Mouse (Mus musculus) T-helper 17 cell (primary cell): ENCODE results near the gene Gm3676.
"Not testable (repeated sequence)": the region's sequence is repeated elsewhere in the genome, so short reads cannot be mapped to it uniquely, and the experiment has no call there.

Source experiments
- in situ Hi-C, 2 experiments: fragments of 300-600 bp; cut with MboI, MseI; formaldehyde crosslinking; loops; 1 replicate in 1 of 2; 2 replicates in 1 of 2; pipeline ENCODE4 v1.15.1; 2025; ENCODE audit warnings: high pct_unique_total_duplicates in 2 of 2

The Gm3676 gene

GRCm38 (mm10) chr14:41646387-41646786 is at the start of gene Gm3676:
Gm3676 (minus strand) TSS chr14:41646487.
- in situ Hi-C loops: loop anchor here (10.0 to 25.0 kb wide), 3 partner anchors 116 to 1148 kb away; partner anchors contain the start of genes Gm10377 (in 1 of the 2), Gm3573 (in 1 of the 2), Gm47189 (in 1 of the 2) and Gm7929 (in 1 of the 2)

- in situ Hi-C loops: loop anchor here (10.0 to 25.0 kb wide), 3 partner anchors 114 to 1147 kb away; partner anchors contain the start of genes Gm10377 (in 1 of the 2), Gm3573 (in 1 of the 2), Gm47189 (in 1 of the 2) and Gm7929 (in 1 of the 2)
Measured at GRCm38 (mm10) chr14:41648176-41648575, 1.9 kb upstream of the Gm3676 start.

GRCm38 (mm10) chr14:41630144-41630543 is 16.1 kb downstream of the Gm3676 start:
- in situ Hi-C loops: loop anchor here (10.0 to 25.0 kb wide), 4 partner anchors 132 to 1375 kb away; partner anchors contain the start of genes Gm3573 (in 1 of the 2), Gm47189 (in 1 of the 2) and Gm7929 (in 1 of the 2)

GRCm38 (mm10) chr14:41624512-41624911 is 21.8 kb downstream of the Gm3676 start, which contains the start of gene Gm3072:
Gm3072 (minus strand) TSS chr14:41624612.
- in situ Hi-C loops: loop anchor here (5.0 kb wide), 1 partner anchor 1953 kb away; the partner anchor contains the start of gene Gm17654 (in 2 of the 2)

GRCm38 (mm10) chr14:41622535-41622934 is 23.8 kb downstream of the Gm3676 start:
- in situ Hi-C loops: loop anchor here (5.0 kb wide), 1 partner anchor 1955 kb away; the partner anchor contains the start of gene Gm17654 (in 2 of the 2)

GRCm38 (mm10) chr14:41610690-41611089 is 35.6 kb downstream of the Gm3676 start:
- in situ Hi-C loops: loop anchor here in 1 of 2 experiments (5.0 kb wide), 1 partner anchor 1712 kb away; no protein-coding TSS in a partner anchor

GRCm38 (mm10) chr14:41600935-41601334 is 45.4 kb downstream of the Gm3676 start:
- in situ Hi-C loops: not testable (repeated sequence)
